Mouse (Mus musculus) layer of hippocampus, postnatal 14 days (tissue): ENCODE measurements around the gene Borcs8. TPM values are rescaled to one million over a fixed set of nuclear protein-coding genes. Genes with fewer than 3 reads are reported as not detected.
A peak's percentile ranks its signal among the peaks of the same experiment; 100 is the strongest.

Experiments
- DNase-seq, 2 experiments: peaks; one replicate each; pipeline ENCODE4 v3.0.0; 2021 to 2022; ENCODE audit warnings: low spot score in 2 of 2, mixed read lengths in 1 of 2
- total RNA-seq, 2 experiments: library from RNA; stranded (reverse); gene quantifications; 2 replicates each; pipeline ENCODE4 v1.2.3; 2021

The Borcs8 gene
- total RNA-seq, 2 experiments from 2014 or later, result 42.0 to 44.1 TPM

- peak; percentile 69 to 81 for DNase-seq
These were observed 8.0 kb upstream of the Borcs8 start, which contains the start of gene Nr2c2ap for GRCm38 (mm10) chr8:70131166-70131883. Gene Nr2c2ap (plus strand): TSS chr8:70131333.

DNA sequence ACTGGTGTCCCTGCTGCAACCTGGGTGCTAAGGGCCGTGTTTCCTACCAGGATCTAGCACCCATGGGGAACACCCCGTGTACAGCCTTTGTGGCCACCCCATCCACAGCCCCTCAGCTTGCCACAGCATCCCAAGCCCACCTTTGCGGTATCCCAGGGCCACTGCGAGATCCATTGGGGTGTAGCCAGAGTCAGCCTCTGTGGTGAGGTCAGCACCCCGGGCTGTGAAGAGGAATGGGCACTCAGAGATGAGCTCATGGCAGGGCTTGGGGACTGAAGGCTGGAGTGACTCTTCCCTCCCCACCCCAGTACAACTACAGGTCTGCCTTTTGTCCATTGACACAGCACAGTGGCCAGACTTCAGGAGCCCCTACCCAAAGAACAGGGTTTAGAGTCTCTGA lies 5.2 kb upstream of the Borcs8 start:
- DNase-seq, result no peak

- no peak for DNase-seq
These were observed 4.4 kb upstream of the Borcs8 start for GRCm38 (mm10) chr8:70134931-70135330.

- DNase-seq, result no peak
These were observed 2.7 kb upstream of the Borcs8 start for GRCm38 (mm10) chr8:70136591-70136990.

GRCm38 (mm10) chr8:70137890-70138289 lies 1.4 kb upstream of the Borcs8 start:
- no peak for DNase-seq

GRCm38 (mm10) chr8:70139981-70140380 lies 682 bp downstream of the Borcs8 start:
- no peak for DNase-seq

GRCm38 (mm10) chr8:70147678-70148607 lies 8.6 kb downstream of the Borcs8 start:
- no peak for DNase-seq

- no peak for DNase-seq
These were observed 10.9 kb downstream of the Borcs8 start for GRCm38 (mm10) chr8:70150158-70150557.

DNA sequence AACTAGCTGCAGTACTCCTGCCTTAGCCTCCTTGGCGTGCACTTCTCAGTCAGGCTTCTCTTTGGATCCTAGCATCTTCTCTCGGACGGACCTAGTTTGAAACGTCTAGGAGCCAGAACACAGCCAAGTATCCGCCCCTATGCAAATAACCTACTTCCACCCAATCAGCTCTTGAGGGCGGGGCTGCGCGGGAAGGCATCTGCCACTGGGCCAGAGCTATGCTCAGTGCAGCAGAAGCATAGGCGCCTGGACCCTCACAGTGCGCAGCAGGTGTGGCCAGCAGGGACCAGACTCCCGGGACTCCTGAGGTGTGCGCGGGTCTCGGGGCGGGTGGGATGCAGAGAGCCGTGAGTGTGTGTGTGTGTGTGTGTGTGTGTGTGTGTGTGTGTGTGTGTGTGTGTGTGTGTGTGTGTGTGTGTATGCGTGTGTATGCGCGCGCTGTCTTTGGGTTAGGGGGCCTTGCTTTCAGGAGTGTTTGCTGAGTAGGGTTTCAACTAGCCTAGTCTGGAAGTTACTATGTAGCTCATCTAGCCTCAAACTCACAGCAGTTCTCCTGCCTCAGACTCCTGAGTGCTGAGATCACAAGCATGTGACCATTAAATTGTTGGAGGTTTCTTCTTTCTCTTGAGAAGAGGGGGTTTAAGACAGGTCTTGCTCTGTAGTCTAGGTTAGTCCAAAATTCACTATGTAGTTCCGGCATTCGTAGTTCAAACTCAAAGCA lies 13.4 kb downstream of the Borcs8 start:
- peak; percentile 30 to 57 for DNase-seq

DNA sequence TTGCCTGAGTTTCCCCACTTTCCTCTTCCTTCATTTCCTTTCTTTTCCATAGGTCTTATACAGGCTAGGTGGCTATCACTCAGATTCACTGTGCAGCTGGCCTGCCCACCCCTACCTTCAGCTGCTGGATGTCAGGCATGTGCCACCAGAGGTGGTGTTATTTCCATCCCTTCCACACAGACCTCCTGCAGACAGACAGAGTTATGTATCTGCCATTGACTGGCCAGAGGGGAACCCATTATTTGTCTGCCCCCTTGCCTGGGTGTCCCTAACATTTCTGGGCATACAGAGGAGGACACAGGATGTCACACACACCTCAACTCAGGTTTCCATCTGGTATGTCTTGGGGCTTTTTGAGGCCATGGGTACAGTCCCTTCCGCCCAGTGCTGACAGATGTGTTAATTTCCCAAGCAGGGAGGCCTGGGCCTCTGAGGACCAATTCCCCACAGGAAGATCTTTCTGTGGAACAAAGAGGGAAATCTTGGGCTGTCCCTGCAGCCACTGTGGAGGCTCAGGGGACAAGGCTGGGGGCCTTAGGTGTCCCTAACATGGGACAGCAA lies 18.0 kb downstream of the Borcs8 start:
- no peak for DNase-seq

DNA sequence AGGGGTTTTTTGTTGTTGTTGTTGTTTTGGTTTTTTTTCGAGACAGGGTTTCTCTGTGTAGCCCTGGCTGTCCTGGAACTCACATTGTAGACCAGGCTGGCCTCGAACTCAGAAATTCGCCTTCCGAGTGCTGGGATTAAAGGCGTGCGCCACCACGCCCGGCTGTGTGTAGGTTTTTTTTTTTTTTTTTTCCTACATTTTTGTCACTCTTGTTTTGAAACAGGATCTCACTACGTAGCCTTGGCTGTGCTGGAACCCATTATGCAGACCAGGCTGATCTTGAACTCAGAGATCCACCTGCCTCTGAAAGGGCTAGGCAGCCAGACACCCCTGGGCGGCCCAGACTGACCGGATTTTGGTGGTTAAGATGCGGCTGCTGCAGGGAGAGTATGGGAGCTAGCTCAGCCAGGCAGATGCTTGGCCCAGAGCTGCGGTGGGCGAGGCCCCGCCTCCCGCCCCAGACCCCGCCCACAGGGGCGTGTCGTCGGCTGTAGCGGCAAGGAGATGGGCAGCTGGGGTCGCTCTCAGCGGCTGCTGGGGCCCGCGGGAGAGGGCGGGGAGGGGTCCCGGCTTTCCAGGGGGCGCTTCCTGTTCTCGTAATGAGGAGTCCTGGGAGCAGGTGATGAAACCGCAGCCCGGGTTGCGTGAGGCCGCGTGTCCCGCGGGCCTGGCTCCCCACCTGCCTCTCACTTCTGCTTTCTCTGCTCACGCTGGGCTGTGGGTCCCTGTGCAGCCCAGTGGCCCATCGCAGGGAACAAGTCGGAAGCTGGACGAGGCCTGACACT lies 19.0 kb downstream of the Borcs8 start:
- peak; percentile 54 to 59 for DNase-seq

- DNase-seq, result no peak
These were observed 19.9 kb downstream of the Borcs8 start for GRCm38 (mm10) chr8:70159211-70159610.

DNA sequence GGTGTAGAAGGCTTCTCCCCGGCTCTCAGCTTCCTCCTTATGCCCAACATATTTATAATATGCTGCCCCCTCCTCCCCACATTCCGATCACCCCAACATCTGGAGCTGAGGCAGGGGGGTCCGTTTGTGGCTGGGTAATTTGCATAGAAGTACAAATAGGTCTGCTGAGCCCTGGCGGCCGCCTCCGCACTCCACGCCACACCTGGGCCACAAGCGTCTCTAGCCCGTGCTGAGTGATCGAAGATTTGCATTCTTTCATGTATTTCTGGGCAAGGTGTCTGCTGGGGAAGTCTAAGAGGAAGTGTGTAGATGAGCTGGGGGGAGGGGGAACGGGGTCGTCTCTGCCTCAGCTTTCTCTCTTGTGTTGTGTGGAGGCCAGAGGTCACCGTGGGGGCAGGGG lies 20.7 kb downstream of the Borcs8 start:
- DNase-seq, result no peak

DNA sequence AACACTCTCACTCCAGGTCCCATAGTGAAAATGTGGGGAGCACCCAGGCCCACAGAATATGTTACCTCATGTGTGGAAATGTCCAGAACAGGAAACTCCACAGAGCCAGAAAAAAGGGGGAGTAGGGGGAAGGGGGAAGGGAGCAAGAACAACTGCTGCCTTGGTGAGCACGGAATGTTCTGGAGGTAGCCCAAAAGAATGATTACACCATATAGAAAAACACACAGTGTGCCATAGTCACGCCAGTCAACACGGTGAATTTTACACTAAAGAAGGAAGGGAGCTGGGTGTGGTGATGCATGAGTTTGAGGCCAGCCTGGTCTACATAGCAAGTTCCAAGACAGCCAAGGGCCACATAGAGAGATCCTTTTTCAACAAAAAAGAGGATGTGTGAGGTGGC lies 24.0 kb downstream of the Borcs8 start:
- no peak for DNase-seq

DNA sequence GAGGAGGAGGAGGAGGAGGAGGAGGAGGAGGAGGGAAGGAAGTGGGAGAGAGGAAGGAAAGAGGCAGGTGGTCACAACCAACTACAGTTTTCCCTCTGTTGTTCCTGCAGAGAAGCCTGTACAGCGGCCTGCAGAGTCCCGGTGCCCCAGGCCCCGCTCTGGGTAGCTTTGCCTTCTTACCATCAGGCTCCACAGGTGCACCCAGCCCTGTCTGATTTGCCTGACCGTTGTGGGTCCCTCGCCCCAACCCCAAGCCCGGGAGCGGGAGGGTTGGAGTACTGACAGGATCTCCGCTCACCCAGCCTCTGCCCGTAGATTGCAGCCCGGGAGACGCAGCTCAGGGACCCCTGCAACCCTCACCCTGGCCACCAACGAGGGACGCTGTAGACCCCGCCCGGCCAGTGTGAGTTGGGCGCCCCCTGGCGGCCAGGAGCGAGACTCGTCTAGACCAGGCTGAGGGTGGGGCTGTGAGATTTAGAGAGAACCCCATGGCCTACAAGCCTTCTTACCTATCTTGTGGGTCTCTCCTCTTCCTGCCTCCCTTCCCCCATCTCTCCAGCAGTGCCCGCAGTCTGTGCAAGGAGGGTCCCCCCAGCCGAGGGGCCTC lies 27.3 kb downstream of the Borcs8 start:
- peak; percentile 39 to 52 for DNase-seq

- no peak for DNase-seq
These were observed 30.8 kb downstream of the Borcs8 start for GRCm38 (mm10) chr8:70170116-70170515.

DNA sequence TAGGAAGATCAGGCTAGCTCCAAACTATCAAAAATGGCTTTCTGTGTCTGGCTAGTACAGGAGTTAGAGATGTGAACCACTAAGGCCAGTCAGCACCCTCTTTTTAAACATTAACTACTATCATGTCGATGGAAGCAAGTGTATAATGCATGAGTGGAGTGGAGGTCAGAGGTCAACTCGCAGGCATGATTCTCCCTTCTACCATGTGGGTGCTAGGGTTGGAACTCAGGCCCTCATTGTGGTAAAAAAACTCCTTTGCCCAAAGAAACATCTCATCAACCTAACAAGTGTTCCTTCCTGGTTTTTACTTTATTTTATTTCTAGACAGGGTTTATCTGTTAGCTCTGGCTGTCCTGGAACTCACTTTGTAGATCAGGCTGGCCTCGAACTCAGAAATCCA lies 31.4 kb downstream of the Borcs8 start:
- DNase-seq, result no peak

GRCm38 (mm10) chr8:70171240-70171639 lies 31.9 kb downstream of the Borcs8 start:
- no peak for DNase-seq

- peak; percentile 89 to 96 for DNase-seq
These were observed 32.9 kb downstream of the Borcs8 start, which contains the start of gene Tmem161a for GRCm38 (mm10) chr8:70172043-70172681. Gene Tmem161a (plus strand): TSS chr8:70172356.
